Comparison of ENCODE assay signal across 15 mouse cellular contexts in the genomic region with DNA sequence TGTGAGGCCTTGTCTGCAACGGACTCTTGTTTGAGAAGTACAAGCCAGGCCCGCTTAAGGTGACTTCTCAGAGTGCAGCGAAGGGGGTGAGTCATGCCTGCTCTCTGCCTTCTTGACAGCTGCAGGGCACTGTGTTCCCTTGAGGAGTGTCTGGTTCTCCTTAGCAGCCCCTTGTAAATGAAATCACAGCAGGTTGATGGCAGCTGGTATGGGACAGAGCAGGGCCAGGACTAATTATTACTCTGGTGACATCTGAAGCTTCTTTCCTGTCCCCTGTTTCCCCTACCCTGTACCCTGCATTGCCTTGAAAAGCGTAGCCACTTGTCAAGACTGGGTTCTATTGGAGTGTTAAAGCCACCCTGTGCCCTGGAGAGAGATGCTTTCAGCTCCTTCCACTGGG. TPM values are rescaled to one million over a fixed set of nuclear protein-coding genes. Genes with fewer than 3 reads are reported as not detected.
DNase-seq lines count a peak whose midpoint lies in the region; ATAC-seq and TF ChIP-seq lines count a peak whose summit lies in the region.
"Had no signal": no experiment of that assay in that cellular context is flagged by ENCODE, and none has a peak within 500 bp of the region (broad histone marks: within the 10 kb centered on the region; RNA-seq: fewer than 3 reads in every experiment).

No protein-coding gene starts in this region.

- H3K4me2 ChIP-seq in hindbrain, embryonic 12.5 days (replicated peaks): no peak overlapping the region

- H3K4me1 ChIP-seq in hindbrain, embryonic 12.5 days: peaks cover 10% of the 10 kb centered on the region

- no peak overlapping the region for H3K27ac ChIP-seq in hindbrain, embryonic 12.5 days

- no peak overlapping the region for H3K4me3 ChIP-seq in C2C12 (ENCODE audit: insufficient read depth, poor library complexity, severe bottlenecking)
- no peak overlapping the region for H3K4me3 ChIP-seq in hindbrain, embryonic 12.5 days
- H3K4me3 ChIP-seq: megakaryocyte, embryonic 14.5 days had no signal

- no peaks in the 10 kb centered on the region for H3K79me2 ChIP-seq in C2C12 (ENCODE audit: control insufficient read depth, insufficient read depth)

- WGBS in hindbrain, embryonic 12.5 days: 70% methylated on average over 4 of the region's 4 CpGs

- ATAC-seq in hindbrain, embryonic 12.5 days (ENCODE audit: low FRiP score): peak; percentile 43; the same call in 1 of the 2 replicates
- ATAC-seq: forebrain, embryonic 14.5 days; Patski had no signal

- no peaks in the 10 kb centered on the region for H3K79me3 ChIP-seq in C2C12 (ENCODE audit: low read depth)

- H3K27me3 ChIP-seq in C2C12 (ENCODE audit: control insufficient read depth, insufficient read depth, insufficient read length): no peaks in the 10 kb centered on the region
- no peaks in the 10 kb centered on the region for H3K27me3 ChIP-seq in hindbrain, embryonic 12.5 days

- TF ChIP-seq CTCF in C2C12 (IDR thresholded peaks at IDR 0.05; ENCODE audit: control insufficient read depth, insufficient read depth, insufficient read length): no peak

- H3K9ac ChIP-seq in hindbrain, embryonic 12.5 days: no peak overlapping the region

- DNase-seq in adrenal gland, postnatal 25 days: peak; percentile 20
- DNase-seq in adrenal gland, postnatal 4 days (ENCODE audit: low spot score in 2 of 2): no peak
- peak; percentile 22 for DNase-seq in mesoderm, embryonic 11.5 days (ENCODE audit: low read depth, low spot score)
- no peak for DNase-seq in kidney, adult 18-20 months
- no peak for DNase-seq in cerebellum, adult 18-20 months
- no peak for DNase-seq in gastrocnemius, postnatal 25 days
- DNase-seq: B cell, adult 2 months; left cerebral cortex, postnatal 4 days had no signal

- H3K36me3 ChIP-seq in C2C12 (ENCODE audit: control insufficient read depth, insufficient read depth): no peaks in the 10 kb centered on the region
- no peaks in the 10 kb centered on the region for H3K36me3 ChIP-seq in hindbrain, embryonic 12.5 days

- no peaks in the 10 kb centered on the region for H3K9me3 ChIP-seq in hindbrain, embryonic 12.5 days (replicated peaks)
- H3K9me3 ChIP-seq: megakaryocyte, embryonic 14.5 days had no signal

- no peak overlapping the region for H3ac ChIP-seq in C2C12 (ENCODE audit: control insufficient read depth, insufficient read length, low read depth)

TF ChIP-seq in C2C12, 6 proteins besides CTCF, POLR2A, EP300 and RAD21:
- no peak for TF ChIP-seq MAX (IDR thresholded peaks at IDR 0.05)
- no peak for TF ChIP-seq CEBPB (IDR thresholded peaks at IDR 0.05; ENCODE audit: low read depth)
- no peak for TF ChIP-seq FOSL1 (IDR thresholded peaks at IDR 0.05; ENCODE audit: insufficient read depth, low read length, poor library complexity, severe bottlenecking)
- TF ChIP-seq MYOD1 (IDR thresholded peaks at IDR 0.05; ENCODE audit: control insufficient read depth, insufficient read length, low read depth): peak; percentile 89

RNA-seq across cellular contexts. Expression of a gene that starts 38.0 kb away (rescaled TPM):
- total RNA-seq in adrenal gland, postnatal 25 days (2021): not detected in 2 replicates
- total RNA-seq in adrenal gland, postnatal 4 days (2021): 1 to 10 TPM; 1.3 to 3.2 TPM
- polyA plus RNA-seq in C2C12 (2012; fragmentation: generic; extraction: Trizol): 5.4 TPM
- polyA plus RNA-seq in hindbrain, embryonic 12.5 days (2016; fragmentation: Nextera tagmentation; extraction: Ambion mirVana): 3.3 and 5.5 TPM in 2 replicates
- total RNA-seq in gastrocnemius, postnatal 25 days (2021): 10 to 100 TPM; 66.6 to 85.7 TPM
- polyA plus RNA-seq: Patski had no signal

RNA-seq across cellular contexts. Expression of a gene that starts 40.3 kb away (rescaled TPM):
- 0.30 TPM in 1 of 2 replicates, not detected in the other for total RNA-seq in adrenal gland, postnatal 25 days (2021)
- total RNA-seq in adrenal gland, postnatal 4 days (2021): under 1 TPM; 0.50 to 0.59 TPM
- 0.37 TPM for polyA plus RNA-seq in C2C12 (2012; fragmentation: generic; extraction: Trizol)
- 0.12 and 0.26 TPM in 2 replicates for polyA plus RNA-seq in hindbrain, embryonic 12.5 days (2016; fragmentation: Nextera tagmentation; extraction: Ambion mirVana)
- not detected for total RNA-seq in gastrocnemius, postnatal 25 days (2021)
- total RNA-seq: heart, adult 8-10 months; left cerebral cortex, postnatal 4 days had no signal
- polyA plus RNA-seq: cortical plate, adult 2 months; forebrain, embryonic 14.5 days; Patski had no signal

Comparison
In these comparisons a context has a peak if more than half of its experiments do, and no peak if none do; other contexts are left out.
1. DNase-seq: peak in adrenal gland, postnatal 25 days (single experiment) and mesoderm, embryonic 11.5 days (single experiment); none in adrenal gland, postnatal 4 days (0 of 2), kidney, adult 18-20 months (single experiment), cerebellum, adult 18-20 months (0 of 2) and gastrocnemius, postnatal 25 days (single experiment).
2. RNA of a gene that starts 38.0 kb away (total RNA-seq): 66.6 to 85.7 TPM in gastrocnemius, postnatal 25 days; 1.3 to 3.2 TPM in adrenal gland, postnatal 4 days and not detected in adrenal gland, postnatal 25 days; every median in the first group is over 10 times any median in the second.